Mouse (Mus musculus) limb, embryonic 14.5 days (tissue): ENCODE data around the gene Tpd52l1. TPM values are rescaled to one million over a fixed set of nuclear protein-coding genes. Genes with fewer than 3 reads are reported as not detected.

Experiments
- ATAC-seq: fragments of 200-750 bp; cut with Nextera tagmentation; 2 replicates; pipeline ENCODE4 v1.8.0; 2017; ENCODE audit warnings: low read depth, moderate number of reproducible peaks, moderate TSS enrichment; ENCODE audit not compliant: low FRiP score
- DNase-seq: peaks from one replicate; pipeline ENCODE4 v3.0.0-alpha.2; 2015; ENCODE audit warnings: low spot score
- H3K27ac ChIP-seq: fragments of 300-500 bp; sonication (generic); replicated peaks from 2 replicates; pipeline ENCODE4 v1.5.1; 2014; ENCODE audit warnings: low read depth, mild to moderate bottlenecking, low read length, moderate library complexity, mixed read lengths
- H3K27me3 ChIP-seq: fragments of 300-500 bp; sonication (generic); 2 replicates; pipeline ENCODE4 v1.6.1; 2014; ENCODE audit warnings: low read length, mixed read lengths; ENCODE audit not compliant: control insufficient read depth, insufficient read depth
- H3K36me3 ChIP-seq: fragments of 300-500 bp; sonication (generic); 2 replicates; pipeline ENCODE4 v1.6.1; 2014; ENCODE audit warnings: mild to moderate bottlenecking, low read length, moderate library complexity, mixed read lengths; ENCODE audit not compliant: control insufficient read depth, insufficient read depth
- H3K4me1 ChIP-seq: fragments of 300-500 bp; sonication (generic); 2 replicates; pipeline ENCODE4 v1.6.1; 2014; ENCODE audit warnings: antibody characterized with exemption, low read length, mixed read lengths; ENCODE audit not compliant: control insufficient read depth, insufficient read depth
- H3K4me2 ChIP-seq: fragments of 300-500 bp; sonication (generic); replicated peaks from 2 replicates; pipeline ENCODE4 v1.6.1; 2014; ENCODE audit warnings: low read depth, mild to moderate bottlenecking, low read length, moderate library complexity; ENCODE audit not compliant: severe bottlenecking
- H3K4me3 ChIP-seq: fragments of 300-500 bp; sonication (generic); replicated peaks from 2 replicates; pipeline ENCODE4 v1.5.1; 2014; ENCODE audit warnings: low read length
- H3K9ac ChIP-seq: fragments of 300-500 bp; sonication (generic); 2 replicates; pipeline ENCODE4 v1.6.1; 2014; ENCODE audit warnings: mild to moderate bottlenecking, low read depth, low read length, moderate library complexity; ENCODE audit not compliant: severe bottlenecking
- H3K9me3 ChIP-seq: fragments of 300-500 bp; sonication (generic); 2 replicates; pipeline ENCODE4 v1.6.1; 2016; ENCODE audit warnings: low read length; ENCODE audit not compliant: control insufficient read depth
- POLR2A ChIP-seq: fragments of 200-500 bp; IDR thresholded peaks from 2 replicates; pipeline ENCODE4 v1.8.0; 2012; ENCODE audit warnings: inconsistent platforms, mild to moderate bottlenecking, moderate library complexity, borderline replicate concordance; ENCODE audit not compliant: insufficient read depth, insufficient read length; ENCODE audit errors: extremely low read depth
- WGBS: fragments of 180-500 bp; shearing (Covaris S2); extraction: QIAGEN DNeasy Blood & Tissue Kit; methylation state at CpG from one replicate; pipeline ENCODE4 v1.1.7; 2014; 5-methylcytosine and 5-hydroxymethylcytosine counted together
- polyA plus RNA-seq, 2 experiments: library from polyadenylated mRNA; depleted of rRNA in 1 of 2; stranded (reverse) in 1 of 2; unstranded in 1 of 2; fragments of >200 nt; fragmentation: Nextera tagmentation in 1 of 2; extraction: Ambion mirVana in 1 of 2; gene quantifications; 2 replicates each; pipeline versions ENCODE4 v1.2.1 to v1.2.3; 2012 to 2014

The Tpd52l1 gene
- polyA plus RNA-seq, 2 experiments: 31.7 to 47.2 TPM

DNA sequence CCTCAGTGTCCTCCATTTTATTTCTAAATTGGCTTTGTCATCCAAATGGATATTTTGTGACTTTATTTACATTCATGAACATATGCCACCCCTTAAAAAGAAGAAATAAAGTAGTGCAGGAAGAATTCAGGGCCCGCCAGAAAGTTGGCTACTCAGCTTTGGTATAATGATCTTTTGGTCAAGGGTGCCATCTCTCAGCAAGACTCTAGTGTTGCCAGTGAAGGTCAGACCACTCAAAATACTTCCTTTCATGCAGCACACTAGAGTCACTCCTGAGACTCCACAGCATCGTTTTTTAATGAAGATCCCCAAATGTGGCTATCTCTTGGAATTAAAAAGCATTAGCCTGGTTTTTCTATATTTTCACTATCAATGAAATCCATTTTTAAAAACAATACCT is 147.5 kb downstream of the Tpd52l1 start:
- Histone ChIP-seq H3K9me3 (no peaks in the 10 kb centered on the region), H3K4me3 (no peak overlapping the region), H3K27me3 (no peaks in the 10 kb centered on the region; the same call in 1 of the 2 replicates), H3K27ac (no peak overlapping the region), H3K9ac (no peak overlapping the region), H3K4me2 (no peak overlapping the region), H3K36me3 (no peaks in the 10 kb centered on the region), H3K4me1 (no peaks in the 10 kb centered on the region)
- no peak for DNase-seq
- ATAC-seq: no peak
- WGBS: 58% methylated on average over 2 of the region's 2 CpGs
- no peak for TF ChIP-seq POLR2A

DNA sequence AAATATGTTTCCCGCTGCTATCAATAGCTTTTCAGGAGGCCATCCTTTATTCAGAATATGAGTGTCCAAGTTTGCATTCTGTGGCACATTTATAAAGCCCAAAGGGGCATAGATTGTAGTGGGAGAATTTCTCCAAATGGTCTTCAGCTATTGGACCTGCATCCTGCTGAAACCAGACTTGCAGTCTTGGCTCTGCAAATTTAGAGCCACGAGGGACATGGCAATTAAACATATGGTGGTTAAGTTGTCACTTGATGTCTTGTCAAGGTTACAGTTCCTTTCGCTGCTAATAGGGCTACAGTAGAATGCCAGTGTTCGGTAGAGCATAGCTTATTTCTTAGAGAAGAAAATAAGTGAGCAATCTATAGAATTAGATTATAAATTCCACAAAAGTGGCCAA is 148.7 kb downstream of the Tpd52l1 start:
- no peak overlapping the region for H3K9ac ChIP-seq
- H3K9me3 ChIP-seq: no peaks in the 10 kb centered on the region
- H3K27ac ChIP-seq: no peak overlapping the region
- TF ChIP-seq POLR2A: no peak
- DNase-seq: no peak
- H3K4me3 ChIP-seq: no peak overlapping the region
- H3K4me2 ChIP-seq: no peak overlapping the region
- 58% methylated on average over 4 of the region's 4 CpGs for WGBS
- H3K36me3 ChIP-seq: no peaks in the 10 kb centered on the region
- H3K4me1 ChIP-seq: no peaks in the 10 kb centered on the region
- ATAC-seq: no peak
- H3K27me3 ChIP-seq: no peaks in the 10 kb centered on the region; the same call in 1 of the 2 replicates

DNA sequence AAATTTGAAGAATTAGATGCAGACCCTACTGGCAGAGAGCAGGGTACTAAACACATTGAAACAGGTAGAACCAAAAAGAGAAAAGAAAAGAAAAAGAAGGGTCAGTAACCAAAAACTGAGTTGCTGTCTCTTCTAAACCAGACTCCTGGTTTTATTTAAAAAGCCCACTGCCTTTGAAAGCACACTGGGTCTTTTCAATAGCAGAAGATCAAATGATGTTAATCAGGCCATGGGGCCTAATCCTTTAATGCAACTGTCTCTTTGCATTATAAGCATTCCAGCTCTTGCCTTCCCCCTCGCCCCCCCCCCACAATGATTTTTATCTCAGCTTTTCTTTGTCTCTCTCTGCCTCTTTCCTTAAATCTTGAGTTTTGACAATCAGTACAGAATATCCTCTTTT is 149.3 kb downstream of the Tpd52l1 start:
- Histone ChIP-seq H3K4me3 (no peak overlapping the region), H3K9me3 (no peaks in the 10 kb centered on the region), H3K36me3 (no peaks in the 10 kb centered on the region), H3K27ac (no peak overlapping the region), H3K27me3 (no peaks in the 10 kb centered on the region; the same call in 1 of the 2 replicates), H3K9ac (no peak overlapping the region), H3K4me2 (no peak overlapping the region), H3K4me1 (no peaks in the 10 kb centered on the region)
- ATAC-seq: no peak
- no peak for TF ChIP-seq POLR2A
- 42% methylated on average over 1 of the region's 1 CpGs for WGBS
- no peak for DNase-seq

DNA sequence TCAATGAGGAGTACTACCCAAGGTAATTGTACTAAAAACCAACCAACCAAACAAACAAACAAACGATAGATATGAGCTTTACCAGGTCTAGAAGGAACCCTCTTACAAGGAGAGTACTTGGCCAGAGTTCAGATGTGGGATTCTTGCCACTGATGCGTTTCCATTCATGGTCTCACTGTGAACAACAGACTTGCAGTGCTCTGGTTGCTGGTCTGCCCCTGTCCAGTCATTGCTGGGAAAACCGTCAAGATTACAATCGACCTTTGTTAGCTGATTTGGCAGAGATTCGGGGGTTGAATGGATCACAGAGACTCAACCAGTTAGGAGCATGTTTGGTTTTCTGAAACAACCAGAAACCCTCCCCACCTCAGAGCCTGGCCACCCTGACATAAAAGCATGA is 150.1 kb downstream of the Tpd52l1 start:
- ATAC-seq: no peak
- no peaks in the 10 kb centered on the region for H3K9me3 ChIP-seq
- no peak overlapping the region for H3K9ac ChIP-seq
- H3K4me3 ChIP-seq: no peak overlapping the region
- TF ChIP-seq POLR2A: no peak
- H3K4me1 ChIP-seq: no peaks in the 10 kb centered on the region
- H3K36me3 ChIP-seq: no peaks in the 10 kb centered on the region
- H3K27ac ChIP-seq: no peak overlapping the region
- no peaks in the 10 kb centered on the region; the same call in 1 of the 2 replicates for H3K27me3 ChIP-seq
- DNase-seq: no peak
- no peak overlapping the region for H3K4me2 ChIP-seq
- 58% methylated on average over 5 of the region's 5 CpGs for whole genome bisulfite sequencing

DNA sequence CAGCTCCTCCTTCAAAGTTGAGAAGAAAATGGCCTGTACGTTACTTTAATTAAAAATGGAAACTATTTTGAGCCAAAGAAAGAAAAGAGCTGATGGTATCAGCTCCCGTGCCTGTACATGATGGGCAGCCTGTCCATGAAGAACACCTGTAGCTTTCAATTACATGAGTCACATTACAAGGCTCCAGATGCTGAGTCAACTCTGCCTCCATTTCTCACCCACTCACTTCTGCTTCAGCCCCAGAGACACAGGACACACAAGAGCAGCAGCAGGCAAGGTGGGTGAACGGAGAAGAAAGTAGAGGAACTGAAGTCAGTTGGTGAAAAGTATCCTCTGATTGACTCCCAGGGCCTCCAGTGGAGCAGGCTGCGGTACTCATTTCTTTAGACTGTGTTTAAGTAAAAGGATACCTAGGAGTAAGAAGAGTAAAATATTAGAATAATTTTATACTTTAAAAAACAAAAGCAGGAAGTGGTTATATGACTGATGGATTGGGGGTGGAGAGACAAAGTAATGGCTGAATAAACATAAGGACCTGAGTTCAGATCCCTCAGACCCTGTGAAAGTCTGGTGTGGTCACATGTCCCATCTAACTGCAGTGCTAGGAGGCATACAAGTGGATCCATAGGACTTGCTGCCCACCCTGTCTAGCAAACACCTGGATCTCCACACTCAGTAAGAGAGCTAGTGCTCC is 156.9 kb downstream of the Tpd52l1 start:
- DNase-seq: no peak
- Histone ChIP-seq H3K4me3 (no peak overlapping the region), H3K27me3 (no peaks in the 10 kb centered on the region), H3K4me1 (no peaks in the 10 kb centered on the region), H3K36me3 (no peaks in the 10 kb centered on the region), H3K27ac (no peak overlapping the region), H3K4me2 (no peak overlapping the region), H3K9ac (no peak overlapping the region), H3K9me3 (no peaks in the 10 kb centered on the region)
- ATAC-seq: no peak
- TF ChIP-seq POLR2A: no peak
- 88% methylated on average over 4 of the region's 4 CpGs for WGBS
